Mouse (Mus musculus): ENCODE data around the gene Marcks.
A peak's percentile ranks its signal among the peaks of the same experiment; 100 is the strongest.
"Not testable (repeated sequence)": the region's sequence is repeated elsewhere in the genome, so short reads cannot be mapped to it uniquely, and the experiment has no call there.

Gene Marcks

GRCm38 (mm10) chr10:37135951-37136751 is 2.6 kb downstream of the Marcks start:
- DNase-seq: peak; percentile 72 to 73

DNA sequence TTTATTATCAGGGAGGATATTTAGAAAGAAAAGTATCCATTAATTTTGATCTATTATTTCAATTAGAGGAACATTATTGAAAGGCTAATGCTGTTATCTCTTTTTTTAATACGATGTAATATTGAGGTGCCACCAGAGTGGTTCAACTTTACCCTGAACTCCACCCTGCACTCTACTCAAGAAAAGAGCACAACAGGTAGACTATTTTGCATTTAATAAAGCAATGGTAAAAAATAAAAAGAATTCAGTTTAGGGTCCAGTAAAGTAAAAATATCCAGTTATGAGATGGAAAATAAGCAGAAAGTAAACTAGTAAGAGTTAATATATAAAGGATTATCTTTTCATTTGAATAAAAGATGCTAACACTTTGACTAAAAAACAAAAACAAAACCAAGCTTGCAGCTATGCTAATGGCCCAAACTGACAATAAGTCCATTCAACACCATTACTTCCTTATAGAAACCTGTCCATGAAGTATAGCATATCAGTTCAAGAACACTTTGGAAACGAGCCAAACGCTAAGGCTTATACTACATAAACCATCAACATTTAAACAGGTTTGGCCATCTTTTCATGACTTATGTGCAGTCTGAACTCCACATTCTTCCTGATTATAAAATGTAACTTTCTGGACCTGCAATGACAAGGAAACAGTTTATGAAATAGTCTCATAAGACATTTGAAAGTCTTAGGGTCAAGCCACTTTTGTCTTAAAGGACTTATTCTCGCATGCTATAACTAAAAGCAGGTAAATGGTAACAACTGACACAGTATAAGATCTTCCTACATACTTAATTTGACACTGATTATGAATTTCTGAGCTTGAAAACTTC is 4.6 kb downstream of the Marcks start:
- DNase-seq: no peak

- DNase-seq: no peak
Observed at GRCm38 (mm10) chr10:37132671-37133070, 6.0 kb downstream of the Marcks start.

DNA sequence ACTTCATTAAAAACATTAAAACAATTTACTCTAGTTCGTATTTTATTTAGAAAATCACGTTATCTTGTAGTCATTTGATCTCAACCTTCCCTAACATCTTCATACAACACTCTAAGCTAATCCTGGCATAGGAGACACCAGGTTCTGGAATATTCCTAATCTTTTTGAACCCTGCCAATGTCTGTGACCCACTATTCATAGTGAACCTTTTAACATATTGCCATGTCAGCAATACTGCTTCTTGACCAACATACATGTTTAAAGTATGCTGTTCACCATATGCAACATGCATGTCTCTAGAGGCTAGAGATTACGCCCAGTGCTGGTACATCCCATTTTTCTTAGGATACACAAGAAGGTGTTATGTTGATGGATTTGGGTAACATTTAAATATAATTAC is 9.1 kb downstream of the Marcks start:
- DNase-seq: no peak

- DNase-seq: no peak
Observed at GRCm38 (mm10) chr10:37115329-37115728, 23.4 kb downstream of the Marcks start.

DNA sequence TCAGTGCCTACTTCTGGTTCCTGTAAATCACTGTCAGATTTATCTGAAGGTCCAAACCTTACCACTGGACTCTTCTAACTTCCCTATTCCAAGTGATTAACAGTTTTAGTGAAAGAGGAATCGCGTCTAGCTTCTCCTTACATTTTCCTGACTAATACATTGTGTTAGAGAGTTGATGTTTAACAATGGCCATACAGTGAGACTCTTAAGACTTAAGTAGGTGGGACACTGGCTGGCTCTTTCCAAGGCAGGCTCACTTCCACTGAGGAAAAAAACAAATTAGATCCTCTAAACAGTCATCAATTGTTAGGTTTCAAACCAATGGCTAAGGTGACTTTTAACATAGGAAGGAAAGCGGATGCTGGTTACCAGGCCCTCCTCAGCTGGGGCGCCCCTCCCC is 25.9 kb downstream of the Marcks start:
- no peak for DNase-seq

DNA sequence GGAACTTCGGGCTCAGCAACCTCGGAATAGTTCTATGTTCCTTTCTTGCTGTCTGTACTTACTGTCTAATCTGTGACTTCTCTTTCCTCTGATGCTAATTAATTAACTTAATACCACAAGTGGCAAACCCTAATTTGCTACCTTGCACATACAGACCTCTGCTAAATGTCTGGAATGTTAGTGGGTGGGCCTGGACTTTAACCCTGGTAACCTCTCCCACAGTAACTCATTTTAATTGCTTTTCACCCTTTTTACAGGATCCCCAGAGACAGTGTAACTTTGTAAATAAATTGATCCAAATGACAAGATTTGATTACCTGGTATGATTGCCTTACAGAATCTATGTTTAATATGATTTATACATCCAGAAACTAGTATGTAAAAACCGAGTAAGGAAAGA is 26.4 kb downstream of the Marcks start:
- no peak for DNase-seq

GRCm38 (mm10) chr10:37111432-37111831 is 27.3 kb downstream of the Marcks start:
- no peak for DNase-seq

- no peak for DNase-seq
Observed at GRCm38 (mm10) chr10:37106871-37107627, 31.7 kb downstream of the Marcks start.

DNA sequence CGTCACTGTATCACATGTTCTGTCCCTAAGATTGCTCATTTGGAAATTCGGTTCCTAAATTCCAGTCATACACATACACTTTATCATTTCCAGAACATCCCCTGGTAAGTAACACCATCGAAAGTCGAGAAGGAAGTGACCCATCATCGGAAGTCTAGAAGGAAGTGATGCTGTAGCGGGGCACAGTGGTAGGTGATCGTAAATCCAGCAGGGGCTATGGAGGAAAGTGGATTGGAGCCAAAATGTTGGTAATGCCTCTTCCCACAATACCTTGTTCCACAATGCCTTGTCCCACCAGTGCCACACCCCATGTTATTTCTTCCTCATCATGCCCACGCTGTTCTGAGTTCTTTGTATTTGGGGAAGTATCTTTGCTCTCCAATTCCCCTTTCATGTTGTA is 32.4 kb downstream of the Marcks start:
- DNase-seq: no peak

DNA sequence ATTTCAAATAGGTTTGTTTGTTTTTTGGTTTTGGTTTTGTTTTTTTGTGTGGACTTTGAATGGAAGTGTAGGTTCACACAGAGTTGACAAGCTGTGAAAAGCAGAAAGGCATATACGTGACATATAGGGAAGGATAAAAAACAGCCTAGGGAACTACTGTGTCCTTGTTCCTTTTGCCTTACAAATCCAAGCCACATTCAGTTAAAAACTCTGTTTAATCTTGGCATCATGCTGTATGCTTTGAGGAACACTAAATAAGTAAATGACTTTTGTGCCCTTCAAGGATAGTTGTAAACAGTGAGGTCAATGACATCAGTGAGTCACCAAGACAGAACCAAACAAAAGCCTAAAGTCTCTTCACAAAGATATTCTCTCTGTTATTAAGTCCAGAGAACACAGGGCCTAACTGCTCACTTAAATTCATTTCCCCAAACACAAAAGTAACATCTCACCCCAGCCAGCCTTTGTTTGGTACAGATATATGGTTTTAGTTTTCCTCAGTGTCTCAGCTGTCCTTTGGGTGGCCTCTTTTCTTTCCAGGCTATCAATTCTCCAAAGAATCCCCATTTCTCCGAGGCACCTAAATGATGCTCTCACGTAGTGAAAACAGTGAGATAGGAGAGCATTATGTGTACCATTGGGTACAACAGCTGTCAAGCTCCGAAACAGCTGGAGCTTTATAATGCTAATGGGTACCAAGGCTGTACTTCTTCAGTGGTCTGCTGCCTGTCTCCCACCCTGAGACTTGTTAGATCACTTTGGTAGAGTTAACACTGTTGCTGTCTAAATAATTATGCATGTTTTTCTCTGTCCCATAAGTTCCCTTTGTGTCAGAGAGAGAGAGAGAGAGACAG is 36.3 kb downstream of the Marcks start:
- no peak for DNase-seq

DNA sequence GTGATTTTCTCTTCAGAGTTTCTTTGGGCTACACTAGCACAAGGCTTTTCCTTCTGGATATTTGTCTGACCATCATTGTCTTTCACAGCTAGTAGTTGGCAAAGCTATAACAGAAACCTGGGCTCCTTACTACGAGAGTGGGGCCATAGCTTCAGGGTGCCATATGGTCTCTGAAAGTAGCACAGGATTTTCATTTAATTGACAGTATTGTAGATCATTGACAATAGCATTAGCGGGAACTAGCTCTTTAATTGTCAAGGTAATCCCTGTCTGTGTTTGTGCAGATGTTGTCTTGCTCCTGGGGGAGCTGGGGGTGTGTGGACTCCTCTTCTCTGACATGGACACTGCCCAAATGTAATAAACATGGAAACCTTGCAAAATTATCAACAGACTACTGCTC is 37.0 kb downstream of the Marcks start:
- peak in 1 of 2 experiments; percentile 28 for DNase-seq

DNA sequence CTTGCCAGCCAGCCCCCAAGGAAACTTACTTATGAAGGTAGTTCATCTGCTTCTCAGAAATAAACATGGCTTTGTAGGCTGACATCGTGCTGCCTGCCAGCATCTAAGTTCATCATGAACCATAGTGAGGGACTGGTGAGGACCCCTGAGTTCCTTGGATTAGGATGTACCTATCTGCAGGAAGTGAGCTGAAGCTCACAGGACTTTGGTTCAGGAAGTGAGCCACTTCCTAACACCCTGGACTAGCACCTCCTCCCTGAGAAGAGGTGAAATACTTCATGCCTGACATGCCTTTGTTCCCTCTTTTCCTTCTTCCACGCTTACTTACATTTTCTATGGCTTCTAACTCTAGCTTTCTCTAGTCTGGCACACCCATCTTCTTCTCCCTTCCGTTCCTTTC is 42.2 kb downstream of the Marcks start:
- no peak for DNase-seq

DNA sequence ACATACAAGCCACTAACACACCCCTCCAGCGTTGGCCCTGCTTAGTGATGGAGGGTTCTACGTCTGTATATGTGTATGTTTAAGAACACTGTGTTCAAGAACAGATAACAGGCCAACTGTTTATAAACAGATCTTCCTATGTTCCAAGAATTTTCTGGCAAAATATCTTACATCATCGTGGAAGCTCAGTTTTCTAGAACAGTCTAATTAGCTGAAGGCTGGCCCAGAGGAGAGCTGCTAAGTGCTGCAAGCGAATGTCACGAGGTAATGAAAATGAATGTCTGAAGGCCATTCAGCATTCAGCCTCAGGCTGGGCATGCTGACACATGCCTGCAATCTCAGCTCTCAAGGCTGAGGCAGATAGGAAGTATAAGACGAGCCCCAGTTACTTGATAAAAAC is 42.9 kb downstream of the Marcks start:
- no peak for DNase-seq

DNA sequence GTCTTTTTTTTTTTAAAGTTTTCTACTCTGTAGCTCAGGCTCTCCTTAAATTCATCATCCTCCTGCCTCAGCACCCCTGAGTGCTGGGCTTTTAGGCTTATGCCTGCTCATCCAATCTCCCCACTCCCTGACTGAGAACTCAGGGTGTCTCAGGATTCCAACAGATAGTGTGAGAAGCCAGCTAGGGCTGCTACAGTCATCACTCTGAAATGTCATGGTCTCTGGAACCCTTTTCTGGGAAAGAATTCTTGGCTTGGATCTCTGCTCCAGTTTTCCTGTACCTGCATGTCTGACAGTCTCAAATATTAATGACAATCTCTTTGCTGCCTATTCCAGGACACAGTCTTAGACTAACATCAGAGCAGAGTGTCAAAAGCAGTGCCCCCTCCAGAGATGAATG is 45.4 kb downstream of the Marcks start:
- no peak for DNase-seq

- DNase-seq: no peak
Observed at GRCm38 (mm10) chr10:37090411-37090810, 48.3 kb downstream of the Marcks start.

DNA sequence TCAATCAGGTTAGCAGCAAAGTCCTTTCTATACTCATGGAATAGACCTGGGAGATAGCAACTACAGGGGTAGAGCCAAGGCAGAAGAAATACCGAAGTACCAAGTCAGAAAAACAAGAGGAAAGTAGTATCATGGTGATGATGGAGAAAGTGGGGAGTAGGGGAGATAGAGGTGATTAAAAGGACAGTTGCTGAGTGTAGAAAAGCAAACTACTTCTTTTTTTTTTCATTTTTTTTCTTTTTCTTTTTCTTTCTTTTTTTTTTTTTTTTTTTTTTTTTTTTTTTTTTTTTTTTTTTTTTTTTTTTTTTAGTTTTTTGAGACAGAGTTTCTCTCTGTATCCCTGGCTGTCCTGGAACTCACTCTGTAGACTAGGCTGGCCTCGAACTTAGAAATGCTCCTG is 54.6 kb downstream of the Marcks start:
- DNase-seq: not testable (repeated sequence)

Data from cerebellum, postnatal 14 days (tissue).